Mouse (Mus musculus): ENCODE measurements around the gene Mapk1ip1l. TPM values are rescaled to one million over a fixed set of nuclear protein-coding genes. Genes with fewer than 3 reads are reported as not detected.
A peak's percentile ranks its signal among the peaks of the same experiment; 100 is the strongest.

Mapk1ip1l gene
- 30.8 and 31.2 TPM in 2 replicates for polyA plus RNA-seq (2015; fragmentation: Nextera tagmentation; extraction: Ambion mirVana)

GRCm38 (mm10) chr14:47297785-47298407 lies at the start of gene Mapk1ip1l:
Gene Mapk1ip1l, plus strand, starts transcription at chr14:47298266.
- under 1% methylated on average over 34 of the region's 34 CpGs for WGBS
- peak; percentile 99 for TF ChIP-seq CTCF (IDR thresholded peaks at IDR 0.05; ENCODE audit: low read depth)
- Histone ChIP-seq H3K9me3 (ENCODE audit: control insufficient read depth) (no peaks in the 10 kb centered on the region), H3K4me2 (replicated peaks; ENCODE audit: low read depth) (peak within 1 kb of the TSS; percentile 78), H3K27ac (ENCODE audit: low read depth, low read length) (peak within 1 kb of the TSS; percentile 96), H3K36me3 (ENCODE audit: control insufficient read depth, insufficient read depth) (peaks cover 5% of the 10 kb centered on the region; the same call in 1 of the 2 replicates), H3K4me1 (replicated peaks; ENCODE audit: control insufficient read depth, insufficient read depth, low read length) (no peaks in the 10 kb centered on the region), H3K27me3 (replicated peaks; ENCODE audit: control insufficient read depth, insufficient read depth, low read length) (no peaks in the 10 kb centered on the region), H3K9ac (ENCODE audit: low read depth, low read length) (peak within 1 kb of the TSS; percentile 98), H3K4me3 (ENCODE audit: low read depth, low read length) (peak within 1 kb of the TSS; percentile 88)
- peak; percentile 76 for ATAC-seq

GRCm38 (mm10) chr14:47249839-47250238 lies 48.2 kb upstream of the Mapk1ip1l start:
- peaks cover 11% of the 10 kb centered on the region; the same call in 1 of the 2 replicates for H3K36me3 ChIP-seq (ENCODE audit: control insufficient read depth, insufficient read depth)
- H3K9me3 ChIP-seq (ENCODE audit: control insufficient read depth): no peaks in the 10 kb centered on the region
- no peak overlapping the region for H3K9ac ChIP-seq (ENCODE audit: low read depth, low read length)
- H3K4me2 ChIP-seq (replicated peaks; ENCODE audit: low read depth): no peak overlapping the region
- H3K4me1 ChIP-seq (replicated peaks; ENCODE audit: control insufficient read depth, insufficient read depth, low read length): no peaks in the 10 kb centered on the region
- 79% methylated on average over 6 of the region's 6 CpGs for WGBS
- no peak overlapping the region for H3K4me3 ChIP-seq (ENCODE audit: low read depth, low read length)
- H3K27me3 ChIP-seq (replicated peaks; ENCODE audit: control insufficient read depth, insufficient read depth, low read length): no peaks in the 10 kb centered on the region
- H3K27ac ChIP-seq (ENCODE audit: low read depth, low read length): no peak overlapping the region
- ATAC-seq: peak; percentile 51
- TF ChIP-seq CTCF (IDR thresholded peaks at IDR 0.05; ENCODE audit: low read depth): peak; percentile 81

- no peak overlapping the region for H3K27ac ChIP-seq (ENCODE audit: low read depth, low read length)
- H3K36me3 ChIP-seq (ENCODE audit: control insufficient read depth, insufficient read depth): peaks cover 19% of the 10 kb centered on the region
- no peak overlapping the region for H3K4me3 ChIP-seq (ENCODE audit: low read depth, low read length)
- H3K9ac ChIP-seq (ENCODE audit: low read depth, low read length): no peak overlapping the region
- H3K4me1 ChIP-seq (replicated peaks; ENCODE audit: control insufficient read depth, insufficient read depth, low read length): no peaks in the 10 kb centered on the region
- H3K4me2 ChIP-seq (replicated peaks; ENCODE audit: low read depth): no peak overlapping the region
- H3K9me3 ChIP-seq (ENCODE audit: control insufficient read depth): no peaks in the 10 kb centered on the region
- no peak for TF ChIP-seq CTCF (IDR thresholded peaks at IDR 0.05; ENCODE audit: low read depth)
- ATAC-seq: no peak
- no peaks in the 10 kb centered on the region for H3K27me3 ChIP-seq (replicated peaks; ENCODE audit: control insufficient read depth, insufficient read depth, low read length)
- WGBS: 93% methylated on average over 3 of the region's 3 CpGs
Measured at GRCm38 (mm10) chr14:47264866-47265265, 33.2 kb upstream of the Mapk1ip1l start.

GRCm38 (mm10) chr14:47265829-47266228 lies 32.2 kb upstream of the Mapk1ip1l start:
- no peak overlapping the region for H3K4me3 ChIP-seq (ENCODE audit: low read depth, low read length)
- H3K36me3 ChIP-seq (ENCODE audit: control insufficient read depth, insufficient read depth): peaks cover 15% of the 10 kb centered on the region
- no peak overlapping the region for H3K9ac ChIP-seq (ENCODE audit: low read depth, low read length)
- H3K4me1 ChIP-seq (replicated peaks; ENCODE audit: control insufficient read depth, insufficient read depth, low read length): no peaks in the 10 kb centered on the region
- no peaks in the 10 kb centered on the region for H3K27me3 ChIP-seq (replicated peaks; ENCODE audit: control insufficient read depth, insufficient read depth, low read length)
- 94% methylated on average over 8 of the region's 8 CpGs for WGBS
- H3K9me3 ChIP-seq (ENCODE audit: control insufficient read depth): no peaks in the 10 kb centered on the region
- TF ChIP-seq CTCF (IDR thresholded peaks at IDR 0.05; ENCODE audit: low read depth): no peak
- ATAC-seq: no peak
- no peak overlapping the region for H3K4me2 ChIP-seq (replicated peaks; ENCODE audit: low read depth)
- no peak overlapping the region for H3K27ac ChIP-seq (ENCODE audit: low read depth, low read length)

GRCm38 (mm10) chr14:47269056-47269455 lies 29.0 kb upstream of the Mapk1ip1l start:
- Histone ChIP-seq H3K27me3 (replicated peaks; ENCODE audit: control insufficient read depth, insufficient read depth, low read length) (no peaks in the 10 kb centered on the region), H3K4me3 (ENCODE audit: low read depth, low read length) (no peak overlapping the region), H3K4me1 (replicated peaks; ENCODE audit: control insufficient read depth, insufficient read depth, low read length) (no peaks in the 10 kb centered on the region), H3K36me3 (ENCODE audit: control insufficient read depth, insufficient read depth) (peaks cover 15% of the 10 kb centered on the region), H3K9me3 (ENCODE audit: control insufficient read depth) (no peaks in the 10 kb centered on the region), H3K4me2 (replicated peaks; ENCODE audit: low read depth) (no peak overlapping the region), H3K9ac (ENCODE audit: low read depth, low read length) (no peak overlapping the region), H3K27ac (ENCODE audit: low read depth, low read length) (no peak overlapping the region)
- no peak for TF ChIP-seq CTCF (IDR thresholded peaks at IDR 0.05; ENCODE audit: low read depth)
- no peak for ATAC-seq
- 95% methylated on average over 4 of the region's 4 CpGs for WGBS

- H3K4me2 ChIP-seq (replicated peaks; ENCODE audit: low read depth): no peak overlapping the region
- H3K9ac ChIP-seq (ENCODE audit: low read depth, low read length): no peak overlapping the region
- H3K36me3 ChIP-seq (ENCODE audit: control insufficient read depth, insufficient read depth): peaks cover 15% of the 10 kb centered on the region
- H3K4me3 ChIP-seq (ENCODE audit: low read depth, low read length): no peak overlapping the region
- H3K9me3 ChIP-seq (ENCODE audit: control insufficient read depth): no peaks in the 10 kb centered on the region
- ATAC-seq: no peak
- no peak for TF ChIP-seq CTCF (IDR thresholded peaks at IDR 0.05; ENCODE audit: low read depth)
- WGBS: 95% methylated on average over 2 of the region's 2 CpGs
- H3K27me3 ChIP-seq (replicated peaks; ENCODE audit: control insufficient read depth, insufficient read depth, low read length): no peaks in the 10 kb centered on the region
- no peaks in the 10 kb centered on the region for H3K4me1 ChIP-seq (replicated peaks; ENCODE audit: control insufficient read depth, insufficient read depth, low read length)
- no peak overlapping the region for H3K27ac ChIP-seq (ENCODE audit: low read depth, low read length)
Measured at GRCm38 (mm10) chr14:47269706-47270105, 28.4 kb upstream of the Mapk1ip1l start.
